Mouse (Mus musculus) left cerebral cortex, postnatal 10 days (tissue): Measurements from ENCODE around the gene Il11ra2. TPM values are rescaled to one million over a fixed set of nuclear protein-coding genes. Genes with fewer than 3 reads are reported as not detected.
"Not testable (repeated sequence)": the region's sequence is repeated elsewhere in the genome, so short reads cannot be mapped to it uniquely, and the experiment has no call there.

ENCODE experiments used
- DNase-seq, 2 experiments: peaks; one replicate each; pipeline ENCODE4 v3.0.0; 2021 to 2022; ENCODE audit warnings: low spot score in 2 of 2, mixed read lengths in 1 of 2; ENCODE audit errors: extremely low spot score in 1 of 2
- intact Hi-C: fragments of 180-260 bp; cut with DNase I; formaldehyde crosslinking; loops from one replicate; pipeline ENCODE4 v1.15.1; 2025
- total RNA-seq, 2 experiments: library from RNA; stranded (reverse); gene quantifications; 2 replicates each; pipeline ENCODE4 v1.2.3; 2021

Il11ra2 gene
- total RNA-seq, result not detected

- intact Hi-C loops, DNase-seq: not testable (repeated sequence)
These were observed at the start of gene Il11ra2 for GRCm38 (mm10) chr4:42661793-42662192. Gene Il11ra2 (minus strand): TSS chr4:42661893.

- DNase-seq, intact Hi-C loops: not testable (repeated sequence)
These were observed 20.5 kb upstream of the Il11ra2 start for GRCm38 (mm10) chr4:42682183-42682524.

- intact Hi-C loops, DNase-seq: not testable (repeated sequence)
These were observed 19.9 kb upstream of the Il11ra2 start for GRCm38 (mm10) chr4:42681473-42682182.

GRCm38 (mm10) chr4:42680374-42681356 lies 19.0 kb upstream of the Il11ra2 start:
- DNase-seq, intact Hi-C loops: not testable (repeated sequence)

GRCm38 (mm10) chr4:42679365-42679764 lies 17.7 kb upstream of the Il11ra2 start:
- intact Hi-C loops, DNase-seq: not testable (repeated sequence)

DNA sequence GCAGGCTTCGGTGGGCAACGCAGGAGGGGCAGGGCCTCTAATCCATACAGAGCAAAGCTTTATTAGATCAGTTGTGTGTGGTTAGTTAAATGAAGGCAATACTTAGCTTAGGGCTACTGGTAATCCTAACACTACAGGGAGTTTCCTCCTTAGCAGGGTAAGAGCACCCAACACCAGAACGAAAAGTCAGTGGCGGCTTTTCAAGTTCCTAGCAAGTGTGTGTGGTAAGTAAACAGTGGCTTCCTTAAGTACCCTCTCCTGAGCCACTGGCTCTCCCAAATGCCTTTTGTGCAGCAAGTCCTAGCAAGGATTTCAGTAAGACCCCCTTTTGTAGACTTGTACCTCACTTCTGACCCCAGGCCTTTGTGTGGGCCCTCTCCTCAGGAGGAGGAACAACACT lies 13.7 kb upstream of the Il11ra2 start:
- intact Hi-C loops, DNase-seq: not testable (repeated sequence)

DNA sequence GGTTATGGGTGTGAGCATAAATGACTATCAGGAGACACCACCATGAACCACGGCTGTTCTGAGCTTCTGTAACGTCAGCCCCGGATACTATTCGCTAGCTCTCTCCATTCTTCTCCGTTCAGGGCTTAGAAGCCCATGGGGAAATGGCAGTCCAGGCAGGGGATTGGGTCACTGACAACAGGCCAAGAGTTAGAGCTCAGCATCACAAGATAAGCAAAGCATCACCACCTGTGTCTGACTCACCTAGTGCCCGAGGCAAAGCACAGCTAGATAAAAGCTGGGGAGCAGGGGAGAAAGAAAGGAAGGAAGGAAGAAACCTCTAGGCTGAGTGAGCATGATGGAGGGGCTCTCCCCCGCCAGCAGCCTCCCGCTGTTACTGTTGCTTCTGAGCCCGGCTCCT lies 6.7 kb downstream of the Il11ra2 start, which contains the start of gene Ccl27b:
Ccl27b (plus strand) TSS at position 301 of the 400 bp plus-strand sequence.
- DNase-seq, intact Hi-C loops: not testable (repeated sequence)

DNA sequence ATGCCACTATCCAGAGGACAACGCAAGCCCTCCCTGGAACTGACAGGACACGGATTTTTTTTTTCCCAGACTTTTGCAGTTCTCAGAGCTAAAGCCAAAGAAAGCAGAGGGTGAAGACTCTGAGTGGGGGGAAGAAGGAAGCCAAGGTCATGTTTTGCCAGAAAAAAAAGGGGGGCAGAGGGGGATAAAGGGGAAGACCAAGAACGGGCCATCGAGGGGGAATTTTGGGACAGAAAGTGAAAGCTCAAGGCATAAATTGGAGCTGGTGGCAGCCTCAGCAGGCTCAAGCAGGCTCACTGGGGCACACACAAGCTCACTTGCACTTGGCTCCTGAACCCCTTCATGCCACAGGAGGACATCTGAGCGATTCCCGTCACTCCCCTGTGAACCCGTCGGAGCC lies 32.3 kb downstream of the Il11ra2 start, which contains the start of gene Gm2564:
Gm2564 (plus strand) TSS at position 301 of the 400 bp plus-strand sequence.
- intact Hi-C loops, DNase-seq: not testable (repeated sequence)

- DNase-seq, intact Hi-C loops: not testable (repeated sequence)
These were observed 49.8 kb downstream of the Il11ra2 start, which contains the start of gene Gm10591 for GRCm38 (mm10) chr4:42611895-42612294. Gene Gm10591 (plus strand): TSS chr4:42612195.

Other genes with a start within 250 kb of the Il11ra2 start
- gene Gm21586, start 222.5 kb downstream of the Il11ra2 start, total RNA-seq, result not detected
- gene Gm2163, start 195.1 kb downstream of the Il11ra2 start, total RNA-seq, result 1 to 10 TPM; 5.1 to 6.0 TPM
- 1 to 10 TPM in 1 of 2 experiments, not detected in 1; 1.4 TPM for gene Fam205a2, start 133.7 kb downstream of the Il11ra2 start, total RNA-seq
- gene Gm10591, start 49.7 kb downstream of the Il11ra2 start, total RNA-seq, result not detected
- gene Gm2564, start 32.2 kb downstream of the Il11ra2 start, total RNA-seq, result 10 to 100 TPM; 10.2 to 11.6 TPM
- 10 to 100 TPM in 1 of 2 experiments, 1 to 10 TPM in 1; 4.2 to 11.3 TPM for gene Ccl27b, start 6.6 kb downstream of the Il11ra2 start, total RNA-seq
- 1 to 10 TPM; 1.3 to 2.6 TPM for gene 4930578G10Rik, start 73.7 kb upstream of the Il11ra2 start, total RNA-seq
- 1 to 10 TPM in 1 of 2 experiments, under 1 TPM in 1; 0.90 to 1.2 TPM for gene Ccl19, start 94.7 kb upstream of the Il11ra2 start, total RNA-seq
- not detected for gene Ccl21a, start 112.1 kb upstream of the Il11ra2 start, total RNA-seq
- under 1 TPM in 1 of 2 experiments, not detected in 1; 0.34 TPM for gene Fam205a1, start 192.0 kb upstream of the Il11ra2 start, total RNA-seq
- 1 to 10 TPM; 2.4 to 2.5 TPM for gene Gm12394, start 194.9 kb upstream of the Il11ra2 start, total RNA-seq
- gene Fam205c, start 212.3 kb upstream of the Il11ra2 start, total RNA-seq, result 1 to 10 TPM; 1.2 to 1.4 TPM